Mouse (Mus musculus) frontal cortex, postnatal 14 days (tissue): ENCODE measurements around the gene Snx8.
A peak's percentile ranks its signal among the peaks of the same experiment; 100 is the strongest.

ENCODE experiments used
- DNase-seq, 2 experiments: peaks; one replicate each; pipeline ENCODE4 v3.0.0; 2022; ENCODE audit warnings: low spot score in 2 of 2

Gene Snx8

DNA sequence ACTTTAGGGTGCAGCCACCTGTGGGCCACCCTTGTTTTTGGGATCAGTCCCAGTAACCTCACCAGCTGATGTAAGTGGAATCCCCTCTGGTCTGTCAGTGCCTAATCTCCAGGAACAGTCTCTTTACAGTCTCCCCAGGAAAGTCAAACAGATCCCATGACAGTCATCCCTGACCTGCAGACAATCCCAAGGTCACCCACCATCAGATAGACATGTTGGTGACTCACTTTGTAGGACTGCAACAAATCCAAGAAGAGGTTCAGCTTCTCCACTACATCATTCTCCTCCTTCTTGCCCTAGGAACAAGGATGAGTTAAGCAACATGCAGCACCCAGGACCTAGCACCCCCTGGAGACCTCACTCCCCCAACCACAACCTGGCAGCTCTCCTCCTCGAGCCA, 43.0 kb downstream of the Snx8 start:
- DNase-seq: no peak

GRCm38 (mm10) chr5:140345244-140345643, 43.8 kb downstream of the Snx8 start:
- no peak for DNase-seq

- no peak for DNase-seq
These were observed 46.2 kb downstream of the Snx8 start for GRCm38 (mm10) chr5:140342880-140343279.

GRCm38 (mm10) chr5:140339836-140340235, 49.2 kb downstream of the Snx8 start:
- DNase-seq: no peak

DNA sequence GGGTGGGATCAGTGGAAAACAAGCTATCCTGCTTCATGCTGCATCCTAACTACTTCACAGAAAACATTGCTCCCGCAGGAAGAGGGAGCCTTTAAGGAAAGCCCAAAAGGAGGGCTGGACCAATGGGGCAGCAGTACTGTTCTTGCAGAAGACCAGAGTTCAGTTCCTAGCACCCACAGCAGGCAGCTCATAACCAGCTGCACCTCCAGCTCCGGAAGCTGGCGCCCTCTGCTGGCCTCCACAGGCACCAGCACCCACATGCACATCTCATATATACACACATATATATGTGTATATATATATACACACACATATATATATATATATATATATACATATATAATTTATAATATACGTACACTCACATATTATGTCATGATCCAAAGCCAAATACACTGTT, 50.3 kb downstream of the Snx8 start:
- DNase-seq: no peak

- DNase-seq: no peak
These were observed 52.4 kb downstream of the Snx8 start for GRCm38 (mm10) chr5:140336680-140337079.

DNA sequence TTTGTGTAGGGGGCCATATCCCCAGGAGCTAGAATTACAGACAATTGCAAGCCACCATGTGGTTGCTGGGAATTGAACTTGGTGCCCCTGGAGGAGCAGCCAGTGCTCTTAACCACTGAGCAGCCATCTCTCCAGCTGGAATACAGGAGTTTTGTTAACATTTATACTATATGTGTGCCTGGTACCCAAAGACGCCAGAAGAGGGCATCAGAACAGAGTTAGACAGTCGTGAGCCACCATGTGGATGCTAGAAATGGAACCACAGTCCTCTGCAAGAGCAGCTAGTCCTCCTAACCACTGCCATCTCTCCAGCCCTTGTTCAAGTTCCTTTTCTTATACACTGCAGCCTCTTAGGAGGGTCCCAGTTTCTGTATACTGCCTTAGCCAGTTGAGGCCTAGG, 55.4 kb downstream of the Snx8 start:
- no peak for DNase-seq

DNA sequence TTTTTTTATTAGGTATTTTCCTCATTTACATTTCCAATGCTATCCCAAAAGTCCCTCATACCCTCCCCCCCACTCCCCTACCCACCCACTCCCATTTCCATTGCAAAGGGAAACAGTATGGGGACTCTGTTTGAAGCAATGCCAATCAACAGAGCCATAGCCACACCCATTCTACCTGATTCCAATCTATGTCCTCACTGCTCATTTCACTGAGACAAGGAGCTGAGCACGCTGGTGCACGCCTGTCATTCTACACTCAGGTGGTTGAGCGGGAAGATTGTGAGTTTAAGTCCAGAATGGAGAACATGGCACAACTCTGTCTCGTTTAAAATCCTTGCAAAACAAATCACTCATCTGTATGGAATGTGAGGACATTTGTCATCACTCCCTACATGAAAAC, 56.5 kb downstream of the Snx8 start:
- no peak for DNase-seq

DNA sequence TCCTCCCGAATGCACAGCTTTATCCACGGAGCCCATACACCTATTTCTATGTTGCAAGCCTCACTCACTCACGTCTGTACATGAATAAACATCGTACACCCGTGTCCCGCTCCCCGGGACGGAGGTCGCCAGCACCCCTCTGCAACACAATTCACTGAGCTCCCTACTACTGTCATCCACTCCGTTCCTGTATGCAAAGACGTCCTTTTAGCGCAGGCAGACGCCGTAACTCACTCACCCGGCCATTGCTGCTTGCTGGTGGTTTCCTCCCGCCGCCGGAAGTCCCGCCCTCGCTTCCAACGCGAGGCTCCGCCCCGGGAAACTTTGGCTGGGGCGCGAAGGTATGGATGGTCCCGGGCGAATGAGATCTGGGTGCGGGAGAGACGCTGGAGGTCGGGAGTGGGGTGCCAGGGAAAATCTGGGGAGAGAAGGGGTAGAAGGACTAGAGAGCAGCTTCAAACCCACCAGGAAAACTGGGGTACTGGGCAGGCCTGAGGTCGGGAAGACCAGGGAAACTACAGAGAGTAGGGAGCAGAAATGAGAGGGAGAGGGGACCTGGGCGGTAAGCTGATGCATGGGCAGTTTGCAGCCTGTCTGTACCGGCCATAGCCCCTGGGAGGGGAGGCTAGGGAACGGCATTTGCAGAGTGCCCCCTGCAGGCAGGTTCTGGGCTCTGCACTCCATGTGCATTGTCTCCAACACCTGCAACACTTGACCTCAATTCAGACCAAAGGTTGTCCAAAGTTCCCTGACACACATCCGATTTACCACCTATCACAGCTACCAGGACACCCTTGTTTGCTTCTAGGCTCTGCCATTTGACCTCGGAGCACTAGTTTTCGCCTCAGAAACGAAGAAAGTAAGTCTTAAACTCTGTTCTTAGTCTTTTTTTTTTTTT, 57.2 kb downstream of the Snx8 start, which contains the start of gene Mrm2:
Gene Mrm2, minus strand, starts transcription at position 284 of the 898 bp plus-strand sequence.
- DNase-seq: peak; percentile 49 to 61

- no peak for DNase-seq
These were observed 65.0 kb downstream of the Snx8 start for GRCm38 (mm10) chr5:140324058-140324457.

DNA sequence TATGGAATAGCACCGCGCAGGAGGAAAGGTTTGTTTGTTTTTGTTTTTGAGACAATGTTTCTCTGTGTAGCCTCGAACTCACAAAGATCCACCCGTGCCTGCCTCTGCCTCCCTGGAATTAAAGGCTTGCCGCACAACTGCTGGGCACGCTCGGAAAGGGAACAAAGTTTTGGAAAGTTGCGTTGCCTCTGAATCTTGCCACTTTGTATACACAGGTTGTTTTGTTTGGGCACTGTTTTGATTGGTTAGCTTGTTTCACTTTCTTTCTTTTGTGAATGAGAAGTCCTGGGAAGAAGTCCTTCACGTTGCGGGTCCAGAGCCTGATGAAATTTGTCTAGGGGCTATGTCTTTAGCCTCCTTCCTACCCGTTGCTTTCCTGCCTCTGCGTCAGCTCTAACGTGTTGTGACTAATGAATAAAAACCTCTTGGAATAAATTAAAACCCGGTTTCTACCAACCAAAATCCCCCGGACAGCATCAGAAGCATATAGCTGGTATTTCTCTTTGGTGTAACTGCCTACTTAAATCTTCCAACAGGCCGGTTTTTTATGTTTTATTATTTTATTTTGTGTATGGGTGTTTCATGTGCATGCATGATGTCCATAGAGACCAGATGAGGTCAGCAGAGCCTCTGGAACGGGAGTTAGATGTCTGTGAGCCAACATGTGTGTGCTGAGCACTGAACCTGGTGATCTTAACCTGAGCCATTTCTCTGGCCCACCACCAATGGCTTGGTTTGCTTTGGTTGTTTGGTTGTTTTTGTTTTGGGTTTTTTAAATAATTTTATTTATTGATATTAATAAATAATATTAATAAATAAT, 67.1 kb downstream of the Snx8 start:
- no peak for DNase-seq

DNA sequence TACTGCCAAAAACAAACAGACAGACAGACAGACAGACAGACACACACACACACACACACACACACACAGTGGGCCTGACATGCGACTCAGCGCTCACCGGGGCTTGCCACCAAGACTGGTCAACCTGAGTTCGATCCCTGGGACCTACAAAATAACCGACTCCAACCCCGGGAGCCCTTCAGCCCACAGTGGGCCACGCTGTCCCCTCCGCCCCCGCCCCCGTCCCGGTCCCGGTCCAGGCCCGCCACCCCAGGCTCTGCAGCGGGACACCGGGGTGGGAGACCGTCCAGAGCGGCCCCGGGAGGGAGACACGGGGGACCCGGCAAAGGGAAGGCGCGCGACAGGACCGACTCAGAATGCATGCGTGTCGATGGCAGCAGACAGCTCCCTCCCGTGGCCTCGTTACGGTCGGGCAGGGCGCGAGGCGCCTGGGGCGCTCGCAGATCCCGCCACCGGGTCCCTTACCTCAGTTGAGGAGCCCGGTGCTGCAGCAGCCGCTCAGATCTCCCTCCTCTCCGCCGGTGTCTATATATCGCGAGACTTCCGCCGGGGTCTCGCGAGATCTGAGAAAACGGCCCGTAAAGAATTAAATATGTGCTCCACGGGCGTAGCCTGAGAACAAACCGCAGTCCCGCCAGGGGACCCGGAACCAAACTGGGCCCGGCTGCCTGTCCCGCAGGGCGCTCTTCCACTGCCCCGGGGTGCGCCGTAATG, 67.9 kb downstream of the Snx8 start, which contains the start of the genes Mad1l1 and Nudt1:
Gene Mad1l1, minus strand, starts transcription at position 511 of the 714 bp plus-strand sequence.
Gene Nudt1, plus strand, starts transcription at position 615 of the 714 bp plus-strand sequence.
- peak; percentile 87 to 88 for DNase-seq

GRCm38 (mm10) chr5:140316716-140317115, 72.3 kb downstream of the Snx8 start:
- no peak for DNase-seq

GRCm38 (mm10) chr5:140307602-140308001, 81.5 kb downstream of the Snx8 start:
- DNase-seq: no peak

- DNase-seq: no peak
These were observed 83.0 kb downstream of the Snx8 start for GRCm38 (mm10) chr5:140306016-140306415.

GRCm38 (mm10) chr5:140298291-140298690, 90.8 kb downstream of the Snx8 start:
- no peak for DNase-seq

DNA sequence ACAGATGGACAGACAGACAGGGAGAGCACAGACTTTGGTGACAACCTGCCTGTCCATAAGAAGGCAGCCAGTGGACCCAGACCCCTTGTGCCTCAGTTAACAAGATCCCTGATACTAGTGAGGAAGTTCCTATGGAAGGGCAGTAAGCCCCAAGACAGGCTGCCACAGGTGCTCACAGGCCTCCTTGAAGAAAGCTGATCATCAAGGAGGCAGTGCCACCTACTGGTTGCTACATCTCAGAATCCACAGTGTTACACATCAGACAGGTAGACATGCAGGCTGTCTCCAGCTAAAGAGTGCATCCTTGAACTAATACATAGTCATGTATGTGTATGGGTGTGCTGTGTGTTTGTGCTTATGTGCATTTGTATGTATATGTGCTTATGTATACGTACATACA, 96.9 kb downstream of the Snx8 start:
- peak in 1 of 2 experiments; percentile 56 for DNase-seq
